Mouse (Mus musculus) thymus, adult 2 months (tissue): ENCODE measurements at regions not wholly inside any gene's neighbourhood (a gene's known extent, or its start where the extent isn't known, plus 50 kb on each side); places are given as distances from the start of the nearest gene placed in this dataset.

Experiments
- CTCF ChIP-seq: fragments of 200-500 bp; IDR thresholded peaks from 2 replicates; pipeline ENCODE4 v1.5.1; 2012; ENCODE audit warnings: mild to moderate bottlenecking, control low read depth, low read length, moderate library complexity, borderline replicate concordance; ENCODE audit not compliant: control insufficient read depth, poor library complexity, insufficient read depth; ENCODE audit errors: extremely low read depth
- POLR2A ChIP-seq: fragments of 200-500 bp; IDR thresholded peaks from 2 replicates; pipeline ENCODE4 v1.6.1; 2012; ENCODE audit warnings: mild to moderate bottlenecking, low read length, control low read depth, moderate library complexity; ENCODE audit not compliant: control insufficient read depth, poor library complexity, insufficient read depth; ENCODE audit errors: extremely low read depth

- TF ChIP-seq CTCF (no peak), POLR2A (no peak)
Observed at GRCm38 (mm10) chr1:73116526-73116925, 100.8 kb upstream of the Tnp1 start.
